Mouse (Mus musculus) cerebellum, postnatal 4 days (tissue): ENCODE measurements at regions not wholly inside any gene's neighbourhood (a gene's known extent, or its start where the extent isn't known, plus 50 kb on each side); places are given as distances from the start of the nearest gene placed in this dataset.
"Not testable (repeated sequence)": the region's sequence is repeated elsewhere in the genome, so short reads cannot be mapped to it uniquely, and the experiment has no call there.

Experiments used
- DNase-seq, 2 experiments: peaks; one replicate each; pipeline ENCODE4 v3.0.0; 2022; ENCODE audit warnings: low spot score in 2 of 2, mixed read lengths in 1 of 2

DNA sequence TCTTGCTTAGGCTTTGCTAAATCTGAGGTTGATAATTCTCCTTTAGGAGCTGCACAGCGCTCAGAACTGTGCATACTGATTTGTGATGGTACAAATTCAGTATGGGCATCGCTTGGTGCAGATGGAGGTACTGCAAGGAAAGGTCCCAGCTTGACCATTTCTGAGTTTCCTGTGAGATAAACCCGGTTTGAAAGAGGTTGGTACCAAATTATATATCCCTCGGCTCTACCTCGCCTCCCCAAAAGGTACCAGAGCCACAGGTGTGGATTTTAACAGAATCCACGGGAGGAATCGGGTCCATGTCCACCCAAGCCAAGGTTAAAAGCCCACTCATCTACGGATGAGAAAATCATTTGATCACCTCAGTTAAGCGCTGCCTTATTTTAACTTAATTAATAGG is 172.5 kb upstream of the Zfp808 start:
- not testable (repeated sequence) for DNase-seq

DNA sequence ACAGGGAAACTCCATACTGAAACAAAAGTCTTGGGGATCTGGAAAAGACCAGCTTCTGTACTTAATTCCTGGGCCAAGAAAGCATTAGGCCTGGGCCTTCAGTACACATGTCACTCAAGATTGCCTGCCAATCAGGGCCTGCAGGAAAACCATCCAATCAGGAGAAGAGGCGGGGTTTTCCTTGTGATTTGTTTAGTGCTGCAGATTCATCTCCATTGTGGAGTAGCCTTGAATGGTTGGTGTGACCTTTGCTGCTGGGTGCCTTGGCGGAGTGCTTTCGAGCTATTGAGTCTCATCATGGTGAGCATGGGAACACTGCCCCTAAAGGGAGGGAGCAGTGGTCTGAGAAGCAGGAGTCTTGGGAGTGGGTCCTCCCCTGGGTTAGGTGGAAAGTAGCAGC is 150.8 kb upstream of the Zfp808 start:
- not testable (repeated sequence) for DNase-seq

DNA sequence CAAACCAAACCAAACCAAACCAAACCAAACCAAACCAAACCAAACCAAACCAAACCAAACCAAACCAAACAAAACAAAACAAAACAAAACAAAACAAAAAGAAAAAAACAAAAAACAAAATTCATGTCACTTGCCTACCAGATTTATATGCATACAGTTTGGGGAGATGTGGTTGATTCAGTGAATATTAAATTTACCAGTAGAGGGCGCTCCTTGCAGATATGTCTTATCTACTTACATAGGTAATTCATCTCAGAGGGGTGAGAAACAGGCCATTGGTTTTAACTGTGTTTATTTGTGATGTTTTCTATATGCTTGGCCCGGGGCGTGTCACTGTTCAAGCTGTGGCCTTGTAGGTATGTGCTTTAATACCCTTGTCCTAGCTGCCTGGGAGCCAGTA is 133.2 kb upstream of the Zfp808 start:
- not testable (repeated sequence) for DNase-seq

- DNase-seq: not testable (repeated sequence)
Observed at GRCm38 (mm10) chr13:61998803-61999202, 130.9 kb upstream of the Zfp808 start.

GRCm38 (mm10) chr13:62007321-62007720 is 122.4 kb upstream of the Zfp808 start:
- DNase-seq: peak in 1 of 2 experiments; percentile 14

GRCm38 (mm10) chr13:62015424-62016167 is 114.1 kb upstream of the Zfp808 start:
- peak in 1 of 2 experiments; percentile 6 for DNase-seq

- DNase-seq: not testable (repeated sequence)
Observed at GRCm38 (mm10) chr13:62016168-62016502, 113.6 kb upstream of the Zfp808 start.

DNA sequence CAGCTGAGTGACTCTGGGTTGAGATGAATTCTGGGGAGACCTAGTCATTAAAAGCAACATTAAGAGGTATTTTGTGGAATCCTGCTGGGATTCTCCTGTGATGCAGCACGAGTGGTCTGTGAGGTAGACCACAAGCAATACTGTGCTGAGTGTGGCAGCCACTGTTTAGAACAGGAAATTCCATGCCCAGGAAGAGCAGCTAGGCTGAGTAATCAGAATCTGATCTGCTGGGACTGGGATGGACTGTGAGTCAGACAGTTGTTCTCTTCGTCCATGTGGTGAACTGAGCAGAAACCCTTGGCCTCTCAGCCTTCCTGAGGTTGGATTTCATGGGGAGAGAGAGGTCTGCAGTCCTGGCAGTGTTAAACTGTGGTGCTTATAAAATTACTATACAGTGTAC is 92.0 kb upstream of the Zfp808 start:
- DNase-seq: not testable (repeated sequence)

DNA sequence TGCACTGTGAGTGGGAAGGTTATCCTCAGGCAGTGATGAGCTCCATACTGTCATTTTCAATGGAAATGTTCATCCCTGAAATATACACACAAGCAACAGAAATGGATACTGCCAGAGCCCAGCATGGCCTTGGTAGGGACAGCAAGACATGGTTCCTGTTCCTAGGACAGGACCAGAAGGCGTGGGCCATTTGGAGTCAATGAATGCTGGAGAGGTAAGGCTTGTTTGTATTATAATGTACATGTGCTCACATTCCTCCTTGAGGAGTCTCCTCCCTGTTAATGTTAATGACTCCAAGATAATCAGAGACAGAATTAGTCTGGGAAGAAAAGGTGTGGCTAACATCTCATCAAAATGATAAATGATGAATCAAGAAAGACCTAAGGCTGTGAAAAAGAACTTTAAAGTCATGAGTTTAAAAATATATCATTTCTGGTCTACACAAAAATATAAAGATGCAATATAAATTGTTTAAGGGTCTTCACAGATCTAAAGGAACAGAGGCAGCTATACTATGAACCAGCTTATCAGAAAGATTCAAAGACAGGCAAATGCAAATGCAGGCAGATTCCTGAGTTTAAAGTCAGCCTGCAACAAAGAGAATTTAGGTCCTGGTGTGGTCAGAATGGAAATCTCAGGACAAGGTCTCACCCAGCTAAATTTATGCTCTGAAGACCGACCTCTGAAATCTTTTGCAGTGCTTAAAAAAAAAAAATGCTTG is 51.6 kb upstream of the Zfp808 start:
- not testable (repeated sequence) for DNase-seq

DNA sequence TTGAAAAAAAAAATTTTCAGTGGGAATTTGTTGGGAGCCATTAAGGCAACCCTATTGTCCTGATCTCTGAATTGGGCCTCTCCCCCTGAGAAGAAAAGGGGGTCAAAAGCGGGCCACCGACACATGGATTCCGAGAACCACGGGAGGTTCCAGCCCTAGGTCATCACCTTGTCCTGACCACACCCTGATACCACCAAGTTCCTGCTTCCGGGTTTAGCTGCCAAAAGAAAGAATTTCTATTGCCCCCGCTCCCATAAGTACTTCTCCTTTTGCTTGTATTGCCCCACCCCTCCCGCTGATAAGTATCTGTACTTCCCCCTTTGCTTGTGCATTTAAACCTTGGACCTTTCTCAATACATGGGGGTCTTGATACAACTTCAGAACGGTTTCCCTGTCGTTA is 50.8 kb upstream of the Zfp808 start:
- DNase-seq: not testable (repeated sequence)
